Mouse (Mus musculus): ENCODE measurements around the gene Gpr157.

The Gpr157 gene

DNA sequence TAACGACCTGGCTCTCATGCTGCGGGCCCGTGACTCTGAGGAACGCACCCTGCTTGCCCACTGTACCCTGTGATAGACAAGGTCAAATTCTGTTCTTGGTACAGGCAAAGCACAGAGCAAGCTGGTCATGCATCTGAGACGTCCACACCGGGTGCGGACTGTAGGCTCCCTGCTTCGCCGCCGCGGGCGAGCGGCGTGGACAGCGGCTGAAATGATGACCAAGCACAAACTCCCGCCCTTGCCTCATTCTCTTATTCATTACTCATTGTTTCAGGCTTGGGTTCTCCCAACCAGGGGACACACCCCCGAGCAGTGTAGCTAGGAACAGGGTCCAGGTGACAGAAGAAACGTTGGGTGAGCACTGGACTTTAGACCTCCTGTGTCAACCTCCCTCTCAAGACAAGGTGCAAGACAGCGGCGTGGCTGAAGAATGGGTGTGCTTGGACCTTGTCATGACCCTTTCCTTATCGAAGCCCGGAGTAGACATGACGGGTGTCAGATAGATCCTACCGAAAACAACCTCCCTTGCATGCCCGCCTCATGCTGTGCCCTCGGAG is 27.4 kb downstream of the Gpr157 start:
- no peak for DNase-seq

DNA sequence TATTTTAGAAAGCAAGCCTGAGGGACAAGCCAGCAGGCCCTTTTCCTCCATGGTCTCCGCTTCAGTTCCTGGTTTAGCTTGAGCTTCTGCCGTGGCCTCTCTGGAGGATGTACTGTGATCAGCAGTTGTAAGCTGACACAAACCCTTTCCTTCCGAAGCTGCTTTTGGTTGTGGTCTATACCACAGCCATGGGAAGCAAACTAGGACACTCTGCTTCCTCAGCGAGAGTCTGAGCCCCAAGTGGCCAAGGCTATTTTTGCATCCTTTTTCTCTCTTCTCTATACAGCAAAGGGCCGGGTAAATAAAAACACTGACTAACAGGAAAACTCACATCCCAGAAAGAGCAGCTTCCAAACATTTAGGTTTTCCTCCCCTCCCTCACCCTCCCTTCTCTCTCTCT is 30.1 kb downstream of the Gpr157 start:
- DNase-seq = peak; percentile 57

DNA sequence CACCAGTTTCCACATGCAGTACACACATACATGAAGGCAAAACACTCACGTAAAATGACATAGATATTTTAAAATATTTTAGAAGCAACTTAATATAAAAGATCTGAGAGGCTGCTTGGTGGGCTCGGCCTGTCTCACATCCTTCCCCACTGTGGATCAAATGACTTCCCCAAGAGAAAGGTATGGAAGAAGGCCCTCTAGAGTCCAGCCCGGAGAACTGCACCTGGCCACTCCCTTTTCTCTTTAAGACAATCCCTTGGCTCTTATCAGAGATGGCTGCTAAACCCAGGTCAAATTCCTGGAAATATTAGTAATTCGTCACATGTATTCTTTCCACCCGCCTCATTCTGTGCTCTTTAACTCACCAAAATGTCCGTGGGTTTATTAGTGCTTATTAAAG is 31.0 kb downstream of the Gpr157 start:
- no peak for DNase-seq

DNA sequence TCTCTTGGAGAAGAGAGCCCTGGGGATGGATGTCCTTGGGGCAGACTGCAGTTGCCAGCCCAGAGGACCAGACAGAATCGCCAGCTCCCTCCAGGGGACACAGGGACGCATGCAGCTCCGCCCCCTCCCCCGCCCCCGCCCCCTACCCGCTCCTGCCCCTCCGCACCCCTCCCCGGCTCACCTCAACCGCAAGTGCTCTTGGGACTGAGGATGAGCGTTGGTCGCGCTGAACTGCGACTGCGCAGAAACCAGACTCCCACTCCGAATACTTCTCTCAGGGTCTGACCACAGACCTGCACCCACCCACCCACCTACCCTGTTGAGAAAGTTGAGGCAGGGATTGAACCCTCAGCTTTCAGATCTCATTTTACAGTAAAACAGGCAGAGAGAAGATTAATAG is 31.9 kb downstream of the Gpr157 start, which contains the start of gene Slc2a5:
Gene Slc2a5 (plus strand): TSS at position 229 of the 400 bp plus-strand sequence.
- peak; percentile 19 for DNase-seq

DNA sequence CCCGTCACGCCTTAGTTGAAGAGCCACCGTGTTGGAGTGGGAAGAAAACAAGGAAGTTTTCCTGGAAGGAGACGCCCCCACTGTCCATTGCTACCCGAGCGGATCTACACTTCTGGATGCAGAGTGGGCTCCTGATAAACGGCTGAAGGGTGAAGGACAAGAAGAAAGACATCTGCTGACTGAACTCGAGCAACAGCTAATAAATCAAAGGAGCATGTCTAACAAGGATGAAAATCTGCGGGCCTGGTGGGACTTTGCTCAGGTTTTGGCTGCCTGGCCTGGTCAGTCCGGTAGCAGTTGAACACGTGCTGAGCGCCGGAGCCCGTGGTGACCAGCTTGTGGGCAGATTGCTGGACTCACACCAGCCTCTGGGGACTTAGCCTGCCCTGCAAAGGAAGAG is 32.5 kb downstream of the Gpr157 start:
- DNase-seq = no peak

DNA sequence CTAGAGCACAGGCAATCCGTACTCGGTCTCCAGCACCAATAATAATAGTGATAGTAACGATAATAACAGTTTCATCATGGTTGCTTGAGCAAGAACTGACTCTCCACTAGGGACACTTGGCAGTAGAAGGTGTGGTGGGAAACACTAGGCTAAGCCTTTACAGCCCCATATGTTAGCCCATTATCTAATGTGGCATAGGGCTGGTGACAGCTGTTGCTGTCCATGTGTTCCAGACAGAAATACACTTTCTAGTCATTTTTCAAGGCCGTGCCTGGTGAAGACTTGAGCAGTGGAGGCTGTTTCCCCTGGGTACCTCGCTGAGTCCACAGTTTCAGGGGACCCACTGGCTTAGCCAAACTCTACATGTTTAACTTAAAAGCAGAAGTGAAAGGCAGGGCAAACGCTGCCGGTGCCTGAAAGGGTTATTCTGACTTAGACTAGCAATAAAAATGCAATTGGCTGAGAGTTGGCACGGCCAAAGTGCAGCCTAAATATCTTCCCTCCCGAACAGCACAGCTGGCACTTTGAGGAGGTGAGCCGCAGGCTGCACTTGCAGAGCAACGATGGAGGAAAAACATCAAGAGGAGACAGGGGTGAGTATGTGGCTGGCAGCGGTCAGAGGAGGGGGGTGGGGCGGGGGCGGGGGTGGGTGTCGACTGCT is 33.1 kb downstream of the Gpr157 start:
- peak; percentile 17 for DNase-seq

DNA sequence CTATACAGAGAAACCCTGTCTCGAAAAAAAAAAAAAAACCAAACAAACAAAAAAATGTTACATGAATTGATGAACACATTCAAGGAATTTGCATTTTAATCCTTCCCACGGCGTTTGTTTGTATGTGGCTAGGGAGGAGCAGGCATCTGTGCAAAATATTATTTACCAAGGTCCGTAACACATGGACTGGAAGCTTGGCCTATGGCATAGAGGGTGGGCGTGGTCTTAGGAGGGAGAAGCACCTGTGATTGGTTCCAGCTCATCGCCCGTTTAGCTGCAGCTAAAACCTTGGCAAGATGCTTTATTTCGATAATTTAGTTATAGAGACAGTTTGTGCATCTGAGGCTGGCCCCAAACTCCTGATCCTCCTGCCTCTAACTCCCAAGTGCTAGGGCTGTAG is 34.3 kb downstream of the Gpr157 start:
- no peak for DNase-seq

DNA sequence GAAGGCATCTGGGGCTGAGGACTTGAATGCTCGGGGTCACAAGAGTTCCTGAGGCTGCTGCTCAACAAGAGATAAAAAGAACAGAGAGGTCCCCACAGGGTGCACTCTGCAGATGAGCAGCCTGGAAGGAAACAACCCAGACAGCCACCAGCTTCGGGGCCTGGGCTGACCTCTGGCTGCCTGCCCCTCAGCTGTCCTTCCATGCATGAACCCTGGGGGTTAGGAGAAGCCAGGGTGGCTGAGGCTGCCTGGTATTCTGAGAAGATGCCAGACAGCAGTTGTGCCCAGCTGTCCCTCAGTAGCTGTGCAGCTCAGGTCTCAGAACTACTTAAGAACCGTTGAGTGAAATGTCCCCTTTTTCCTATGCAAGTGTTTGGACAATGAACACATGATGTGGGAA is 35.3 kb downstream of the Gpr157 start:
- DNase-seq = no peak

DNA sequence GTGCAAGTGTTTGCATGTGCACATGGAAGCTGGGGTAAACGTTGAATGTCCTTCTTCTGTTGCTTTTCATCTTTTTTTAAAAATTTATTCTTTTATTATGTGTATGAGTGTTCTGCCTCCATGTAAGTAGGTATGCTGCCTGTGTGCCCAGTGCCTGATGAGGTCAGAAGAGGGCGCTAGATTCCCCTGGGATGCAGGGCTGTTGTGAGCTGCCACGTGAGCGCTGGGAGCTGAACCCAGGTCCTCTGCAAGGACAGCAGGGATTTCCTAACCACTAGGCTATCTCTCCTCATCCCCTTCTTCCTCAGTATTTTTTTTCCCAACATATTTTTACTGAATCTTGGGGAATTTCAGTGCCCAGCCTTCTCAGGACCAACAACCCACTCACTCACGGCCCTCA is 39.2 kb downstream of the Gpr157 start:
- DNase-seq = no peak

DNA sequence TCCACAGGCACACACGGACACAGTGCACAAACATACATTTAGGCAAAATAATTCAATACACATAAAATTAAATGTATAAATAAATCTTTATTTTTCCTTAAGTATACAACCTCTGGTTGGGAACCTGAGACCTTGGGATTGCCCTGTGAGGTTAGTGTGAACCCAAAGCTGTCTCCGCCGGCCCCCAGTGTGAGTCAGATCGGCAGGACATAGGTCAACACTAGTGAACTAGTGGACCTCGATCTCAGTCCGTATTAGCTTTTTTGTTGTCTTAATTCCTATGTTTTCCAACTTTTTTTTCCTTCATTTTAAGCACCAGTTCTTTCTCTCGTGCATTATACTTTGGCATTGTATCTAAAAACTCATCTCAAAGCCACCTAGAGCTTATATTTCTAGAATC is 40.7 kb downstream of the Gpr157 start:
- no peak for DNase-seq

DNA sequence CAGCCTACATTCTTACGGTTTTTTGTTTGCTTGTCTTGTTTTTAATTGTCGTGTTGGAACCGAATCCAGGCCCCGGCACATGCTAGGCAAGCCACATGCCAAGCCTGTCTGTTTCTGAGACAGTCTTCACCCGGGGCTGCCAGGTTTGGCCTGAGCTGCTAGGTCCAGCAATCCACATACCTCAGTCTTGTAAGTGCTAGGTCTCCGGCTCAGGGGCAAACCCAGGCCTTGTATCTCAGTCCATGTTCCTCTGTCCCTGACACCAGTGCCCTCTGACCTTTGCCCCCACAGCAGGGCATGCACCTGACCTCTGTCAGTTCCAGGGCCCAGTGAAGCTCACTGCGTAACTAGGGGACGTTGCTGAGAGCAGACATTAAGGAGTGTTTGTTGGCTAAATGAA is 41.4 kb downstream of the Gpr157 start:
- DNase-seq = no peak

DNA sequence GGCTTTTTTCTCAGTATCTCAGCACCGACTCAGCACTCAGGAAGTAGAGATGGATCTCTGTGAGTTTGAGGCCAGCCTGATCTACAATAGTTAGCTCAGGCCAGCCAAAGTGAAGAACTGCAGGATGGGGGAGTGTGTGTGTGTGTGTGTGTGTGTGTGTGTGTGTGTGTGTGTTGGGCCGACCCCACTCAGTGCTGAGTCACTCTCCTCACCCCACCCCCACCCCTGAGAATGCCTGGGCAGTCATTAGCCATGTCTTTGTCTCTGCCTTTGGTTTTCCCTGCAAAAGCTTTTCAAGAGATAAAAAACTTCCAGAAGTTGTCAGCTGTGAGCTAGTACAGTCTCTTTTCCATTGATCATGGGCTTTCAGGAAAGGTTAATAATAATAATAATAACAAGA is 43.5 kb downstream of the Gpr157 start:
- no peak for DNase-seq

DNA sequence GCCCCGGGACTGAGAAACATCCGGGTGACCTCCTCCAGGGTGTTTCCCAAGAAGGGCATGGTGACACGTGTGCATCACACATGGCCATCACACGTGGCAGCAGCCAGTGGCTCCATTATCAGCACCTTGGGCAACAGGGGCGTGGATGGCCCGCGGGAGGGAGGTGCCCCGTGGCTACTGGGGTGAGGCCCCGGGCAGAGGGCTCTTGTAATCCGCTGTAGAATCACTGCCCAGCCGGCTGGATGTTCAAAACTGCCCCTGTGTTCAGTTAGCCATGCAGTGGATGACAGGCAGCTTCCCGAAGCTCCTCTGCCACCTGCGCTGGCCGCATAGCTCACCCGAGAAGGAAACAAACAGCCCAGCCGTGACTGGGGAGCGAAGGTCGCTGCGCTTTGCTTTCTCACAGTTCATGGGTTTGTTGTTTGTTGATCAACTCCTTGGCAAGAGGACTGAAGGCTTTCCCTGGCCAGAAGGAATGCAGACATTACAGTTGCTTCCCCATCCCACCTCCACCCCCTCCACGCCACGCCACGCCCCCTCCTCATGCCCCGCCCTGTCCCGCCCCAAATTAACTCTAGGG is 45.6 kb downstream of the Gpr157 start:
- peak; percentile 11 for DNase-seq

DNA sequence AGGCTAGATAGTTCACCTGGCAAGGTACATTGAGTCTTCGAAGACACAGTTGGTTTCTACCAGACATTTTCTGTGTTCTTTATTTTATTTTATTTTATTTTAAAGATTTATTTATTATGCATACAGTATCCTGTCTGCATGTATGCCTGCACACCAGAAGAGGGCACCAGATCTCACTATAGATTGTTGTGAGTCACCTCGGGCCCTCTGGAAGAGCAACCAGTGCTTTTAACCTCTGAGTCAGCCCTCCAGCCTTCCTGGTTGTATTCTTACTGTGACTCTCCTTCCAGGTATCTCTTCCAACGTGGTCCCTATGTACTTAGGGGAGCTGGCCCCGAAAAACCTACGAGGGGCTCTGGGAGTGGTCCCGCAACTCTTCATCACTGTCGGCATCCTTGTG is 48.1 kb downstream of the Gpr157 start:
- no peak for DNase-seq

DNA sequence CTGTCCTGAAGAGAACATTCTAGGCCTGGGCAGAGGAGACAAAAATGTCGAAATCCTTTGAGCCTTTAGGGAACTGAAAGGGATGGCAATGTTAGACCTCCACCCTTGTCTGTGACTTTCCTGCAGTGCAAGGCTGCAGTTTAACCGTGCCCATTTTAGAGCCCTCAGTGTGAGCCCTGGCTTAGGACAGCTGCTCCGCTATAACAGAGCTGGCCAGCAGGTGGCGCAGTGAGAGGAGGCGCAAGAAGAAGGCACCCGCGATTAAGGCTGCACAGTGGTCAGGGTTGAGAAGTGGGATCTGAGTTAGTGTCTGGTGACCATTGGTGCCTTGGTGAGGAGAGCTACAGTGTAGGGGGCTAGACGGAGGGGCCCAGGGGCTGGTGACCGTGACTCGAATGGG is 49.5 kb downstream of the Gpr157 start:
- DNase-seq = peak; percentile 78

DNA sequence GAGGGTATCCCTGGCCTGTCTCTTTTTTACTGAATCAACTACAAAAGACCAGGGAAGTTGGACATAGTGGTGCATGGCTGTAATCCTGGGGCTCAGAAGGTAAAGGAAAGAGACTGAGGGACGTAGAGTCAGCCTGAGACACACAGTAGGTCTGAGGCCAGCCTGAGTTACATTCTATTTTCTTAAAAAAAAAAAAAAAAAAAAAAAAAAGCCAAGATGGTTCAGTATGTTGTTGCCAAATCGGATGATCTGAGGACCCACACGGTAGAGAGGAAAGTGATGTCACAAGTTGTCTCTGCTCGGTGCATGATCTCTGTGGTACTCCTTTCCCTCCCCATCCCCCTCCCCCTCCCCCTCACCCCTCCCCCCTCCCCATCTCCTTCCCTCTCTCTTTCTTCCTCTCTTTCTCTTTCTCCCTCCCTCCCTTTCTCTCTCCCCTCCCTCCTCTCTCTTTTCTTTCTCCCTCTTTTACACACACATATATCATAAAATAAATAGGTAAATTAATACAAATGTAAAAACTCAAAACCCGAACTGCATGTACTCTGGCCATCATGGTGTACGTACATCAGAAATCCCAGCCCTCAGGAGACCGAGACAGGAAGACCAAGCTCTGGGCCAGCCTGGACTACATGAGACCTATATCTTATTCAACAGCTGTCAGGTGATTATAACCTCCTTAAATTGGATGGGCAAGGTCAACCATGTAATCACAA is 50.4 kb downstream of the Gpr157 start:
- DNase-seq = no peak

DNA sequence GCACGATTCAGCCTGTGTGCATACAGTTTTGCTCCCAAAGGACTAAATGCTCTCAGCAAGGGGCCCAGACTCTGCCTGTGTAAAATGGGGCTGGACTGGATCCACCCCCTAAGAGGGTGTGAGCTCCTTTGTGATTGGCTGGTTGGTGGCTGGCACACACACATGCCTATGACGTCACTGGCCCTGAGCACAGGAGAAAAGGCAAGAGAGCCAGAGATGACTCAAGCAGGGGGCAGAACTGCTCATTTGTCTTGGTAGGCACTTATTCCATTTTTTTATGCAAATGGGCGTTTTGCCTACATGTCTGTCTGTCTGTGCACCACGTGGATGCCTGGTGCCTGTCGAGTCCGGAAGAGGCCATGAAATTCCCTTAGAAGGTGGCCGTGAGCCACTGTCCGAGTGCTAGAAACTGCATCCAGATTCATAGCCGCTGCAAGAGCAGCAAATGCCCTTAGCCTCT is 50.9 kb downstream of the Gpr157 start:
- DNase-seq = peak; percentile 60

DNA sequence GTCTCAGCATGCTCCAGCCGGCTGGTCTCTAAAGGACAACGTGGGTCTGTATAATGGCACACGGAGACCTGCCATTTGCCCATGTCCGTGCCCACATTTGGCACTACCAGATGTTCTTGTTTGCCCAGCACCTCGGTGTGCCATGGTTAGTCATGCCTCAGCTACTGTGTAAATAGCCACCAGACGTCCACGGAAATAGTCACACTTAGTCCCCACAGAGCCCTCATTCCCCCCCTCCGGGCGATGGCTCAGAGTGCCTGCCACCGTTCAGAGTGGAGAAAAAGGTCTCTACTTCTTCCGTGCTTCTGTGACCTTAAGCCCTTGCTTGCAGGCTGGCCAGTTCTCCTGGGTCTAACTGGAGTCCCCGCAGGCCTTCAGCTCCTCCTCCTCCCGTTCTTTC is 51.9 kb downstream of the Gpr157 start:
- DNase-seq = no peak

DNA sequence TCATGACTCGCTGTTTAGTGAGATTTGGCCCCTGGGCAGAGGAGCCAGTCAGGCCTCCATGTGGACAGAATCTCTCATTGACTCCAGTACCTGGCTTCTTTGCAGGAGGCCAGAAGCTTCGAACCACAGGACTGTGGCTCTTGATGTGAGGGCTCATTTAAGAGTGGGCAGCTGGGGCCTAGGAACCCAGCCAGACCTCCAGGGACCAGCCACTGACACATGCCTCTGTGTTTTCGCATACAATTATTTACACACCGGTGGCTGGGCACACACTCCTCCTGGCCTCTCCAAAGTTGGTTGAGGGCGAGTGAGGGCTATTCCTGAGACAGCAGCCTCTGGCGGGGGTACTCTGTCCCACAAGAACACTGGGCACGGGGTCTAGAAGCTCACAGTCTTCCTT is 53.2 kb downstream of the Gpr157 start:
- DNase-seq = no peak

DNA sequence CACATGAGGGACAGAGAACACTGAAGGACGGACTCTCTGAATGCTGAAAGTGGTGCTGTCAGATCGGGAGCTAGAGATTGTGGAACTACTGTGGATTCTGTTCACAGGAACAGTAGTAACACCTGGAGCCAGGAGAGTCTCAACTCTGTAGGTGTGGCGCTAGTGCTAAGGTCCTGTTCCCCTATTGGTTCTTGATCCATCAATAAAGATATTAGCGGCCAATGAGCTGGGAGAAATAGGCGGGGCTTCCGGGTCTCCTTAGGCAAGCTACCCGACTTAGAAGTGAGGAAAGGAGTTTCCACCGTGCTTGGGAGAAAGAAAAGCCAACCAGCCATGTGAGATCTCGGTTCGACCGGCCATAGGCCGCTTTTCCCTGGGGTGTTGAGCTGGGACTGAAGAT is 57.1 kb downstream of the Gpr157 start:
- DNase-seq = no peak

DNA sequence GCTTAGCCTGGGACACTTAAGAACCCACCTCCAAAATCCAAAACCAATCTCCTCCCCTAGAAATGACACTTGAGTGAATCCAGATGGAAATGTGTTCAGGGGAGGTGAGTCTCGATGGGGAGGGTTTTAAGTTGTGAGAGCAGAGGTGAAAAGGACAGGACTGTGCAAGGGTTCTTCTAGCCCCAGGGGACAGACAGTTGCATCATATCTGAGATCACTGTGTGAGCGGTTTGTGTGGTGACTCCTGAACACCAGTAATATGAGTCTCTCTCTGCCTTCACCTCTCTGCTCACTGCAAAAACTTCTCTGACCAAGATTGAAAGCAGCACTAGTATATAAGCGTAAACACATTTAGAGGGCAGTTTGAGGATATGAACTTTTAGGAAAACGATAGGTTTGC is 59.1 kb downstream of the Gpr157 start:
- no peak for DNase-seq

DNA sequence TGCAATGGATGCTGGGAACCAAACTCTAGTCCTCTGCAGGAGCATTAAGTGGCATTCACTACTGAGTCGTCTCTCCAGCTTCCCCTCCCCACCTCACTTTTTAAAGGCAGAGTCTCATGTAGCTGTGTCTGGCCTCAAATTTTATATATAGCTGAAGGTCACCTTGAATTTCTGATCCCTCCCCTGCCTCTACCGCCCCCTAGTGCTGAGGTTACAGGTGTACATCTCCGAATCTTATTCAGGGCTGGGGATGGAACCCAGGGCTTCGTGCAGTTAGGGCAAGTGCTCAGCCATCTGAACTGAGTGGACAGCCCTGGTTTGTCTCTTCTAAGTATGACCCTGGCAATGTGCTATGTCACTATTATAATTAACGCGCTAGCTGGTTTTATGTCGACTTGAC is 63.9 kb downstream of the Gpr157 start:
- DNase-seq = no peak

DNA sequence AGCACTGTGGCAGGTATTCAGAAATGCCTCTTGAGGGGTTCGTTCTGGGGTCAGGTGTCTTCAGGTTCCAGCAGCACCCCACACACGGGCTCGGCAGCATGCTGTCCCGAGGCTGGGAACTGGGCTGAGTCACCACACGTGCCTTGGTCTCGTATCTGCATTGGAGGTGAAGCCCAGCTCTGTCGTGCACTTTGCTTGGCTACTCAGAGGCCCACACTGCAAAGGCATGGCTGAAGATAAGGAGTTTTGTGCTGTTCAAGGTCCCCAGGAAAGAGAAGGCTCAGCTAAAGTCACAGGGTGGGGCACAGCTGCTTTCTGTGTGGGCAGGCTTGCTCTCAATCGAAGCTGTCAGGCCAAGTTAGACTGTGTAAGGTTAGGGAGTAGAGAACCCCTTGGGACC is 65.3 kb downstream of the Gpr157 start:
- DNase-seq = no peak

DNA sequence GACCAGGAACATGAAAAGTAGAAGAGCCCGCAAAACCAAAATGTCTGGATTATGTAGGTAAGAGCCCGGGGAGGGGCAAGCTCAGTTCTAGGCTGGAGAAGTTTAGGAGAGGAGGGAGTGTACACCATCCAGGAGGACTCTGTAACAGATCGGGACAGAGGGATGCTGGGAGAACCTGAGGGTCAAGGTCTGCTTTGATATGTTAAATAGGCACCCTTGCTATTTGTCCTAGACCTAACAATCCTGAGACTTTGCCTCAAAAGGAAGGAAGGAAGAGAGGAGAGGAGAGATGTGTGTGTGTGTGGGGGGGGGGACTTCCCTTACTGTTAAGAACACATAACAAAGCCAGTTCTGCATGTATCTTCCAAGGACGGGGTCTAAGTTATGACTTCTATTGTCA is 68.1 kb downstream of the Gpr157 start:
- DNase-seq = no peak

Measured in thymus, postnatal 14 days (tissue).